Mouse (Mus musculus): Measurements from ENCODE around the gene Fubp1. TPM values are rescaled to one million over a fixed set of nuclear protein-coding genes. Genes with fewer than 3 reads are reported as not detected.

Gene Fubp1
- total RNA-seq, 2 experiments from 2014 or later: 158 to 202 TPM

DNA sequence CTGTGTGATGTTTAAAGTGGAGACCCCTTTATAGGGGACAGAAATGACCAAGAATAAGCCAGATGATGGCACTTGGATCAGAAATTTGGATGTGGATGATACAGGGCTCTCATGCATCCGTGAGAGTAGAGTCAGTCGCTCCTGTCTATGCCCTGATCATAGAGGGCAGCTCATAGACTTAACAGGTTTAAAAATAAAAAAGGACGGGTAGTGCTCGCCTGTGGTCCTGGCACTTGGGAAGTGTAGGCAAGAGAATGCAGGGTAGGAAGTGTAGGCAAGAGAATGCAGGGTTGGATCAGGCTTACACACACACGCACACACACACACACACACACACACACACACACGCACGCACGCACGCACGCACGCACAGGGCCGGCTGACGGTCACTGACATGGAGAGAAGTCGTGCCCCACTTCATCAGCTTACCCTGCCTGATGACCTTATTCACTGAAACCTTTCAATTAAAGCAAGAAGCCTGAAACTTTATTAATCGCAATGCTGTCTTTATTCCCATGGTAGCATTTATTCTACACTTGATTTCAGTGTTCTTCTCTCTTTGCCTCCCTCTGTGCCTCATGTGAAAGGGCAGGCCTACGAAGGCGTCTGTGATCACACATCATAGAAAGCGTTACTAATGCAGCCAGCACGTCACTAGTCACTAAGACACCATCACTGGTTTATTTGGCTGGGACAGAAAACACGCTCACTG lies 62.9 kb downstream of the Fubp1 start:
- DNase-seq (ENCODE audit: low spot score in 2 of 2): no peak

DNA sequence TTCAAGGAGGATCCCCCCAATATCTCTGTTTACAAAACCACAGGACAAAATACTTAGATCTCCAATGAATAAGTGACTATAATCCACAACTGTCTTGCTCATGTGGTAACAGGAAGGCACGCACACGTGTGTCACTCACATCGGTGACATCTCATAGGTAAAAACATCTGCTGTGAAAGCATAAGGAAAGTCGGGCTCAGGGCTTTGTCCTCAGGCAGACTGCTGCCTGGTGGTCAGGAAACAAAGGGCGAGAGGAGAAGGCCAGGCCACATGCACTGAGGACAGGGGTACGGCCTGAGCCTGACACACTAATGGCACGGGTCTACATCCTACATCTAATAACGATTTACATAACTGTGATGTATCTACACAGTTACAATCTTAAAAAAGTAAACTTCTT lies 64.8 kb downstream of the Fubp1 start:
- no peak for DNase-seq (ENCODE audit: low spot score in 2 of 2)

DNA sequence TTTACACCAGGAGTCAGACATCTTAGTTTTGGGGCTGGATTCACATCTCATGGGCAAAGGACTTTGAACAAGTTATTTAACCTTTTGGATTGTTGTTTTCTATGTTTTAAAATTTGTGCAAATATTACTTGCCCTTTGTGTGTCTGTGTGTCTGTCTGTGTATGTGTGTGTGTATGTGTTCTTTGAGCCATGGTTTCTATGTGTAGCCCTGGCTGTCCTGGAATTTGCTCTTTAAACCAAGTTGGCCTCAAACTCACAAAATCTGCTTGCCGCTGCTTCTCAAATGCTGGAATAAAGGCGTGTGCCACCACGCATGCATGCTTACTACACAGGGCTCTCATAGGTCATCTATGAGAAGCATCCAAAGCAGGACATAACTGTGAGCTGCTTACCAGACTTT lies 66.7 kb downstream of the Fubp1 start:
- no peak for DNase-seq (ENCODE audit: low spot score in 2 of 2)

DNA sequence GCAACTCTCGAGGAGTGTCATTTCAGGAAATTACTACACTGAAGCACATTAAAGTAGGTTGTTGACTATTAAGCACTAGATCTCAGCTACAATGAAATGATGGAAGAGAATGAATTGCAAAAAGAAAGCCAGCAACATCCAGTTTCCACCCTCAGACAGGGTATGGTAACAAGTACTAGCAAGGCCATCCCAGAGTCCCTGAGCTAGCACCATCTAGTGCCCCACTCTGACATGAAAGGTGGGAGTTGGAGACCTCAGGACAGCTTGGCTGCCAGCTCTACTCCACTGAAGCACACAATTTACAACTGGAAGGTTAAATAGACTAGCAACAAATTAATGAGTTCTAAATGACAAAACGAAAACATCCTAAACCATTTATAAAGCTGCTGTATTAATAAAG lies 67.7 kb downstream of the Fubp1 start:
- no peak for DNase-seq (ENCODE audit: low spot score in 2 of 2)

DNA sequence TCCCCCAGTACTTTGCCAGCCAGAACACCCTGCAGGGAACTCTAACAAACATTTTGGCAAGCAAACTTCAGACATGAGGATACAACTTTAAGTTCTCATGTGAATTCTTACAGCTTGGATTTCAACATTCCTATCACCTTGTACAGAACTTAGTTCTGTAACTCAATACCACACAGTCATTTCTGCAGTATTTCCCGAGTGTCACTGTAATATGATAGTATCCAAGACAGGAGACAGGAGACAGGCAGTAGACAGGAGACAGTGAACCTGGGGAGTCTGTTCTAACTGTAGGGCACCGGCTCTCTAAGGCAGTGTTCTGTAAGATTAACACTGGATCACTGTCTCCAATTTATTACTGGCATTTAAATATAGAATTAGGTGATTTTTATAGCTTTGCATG lies 68.2 kb downstream of the Fubp1 start:
- DNase-seq (ENCODE audit: low spot score in 2 of 2): no peak

DNA sequence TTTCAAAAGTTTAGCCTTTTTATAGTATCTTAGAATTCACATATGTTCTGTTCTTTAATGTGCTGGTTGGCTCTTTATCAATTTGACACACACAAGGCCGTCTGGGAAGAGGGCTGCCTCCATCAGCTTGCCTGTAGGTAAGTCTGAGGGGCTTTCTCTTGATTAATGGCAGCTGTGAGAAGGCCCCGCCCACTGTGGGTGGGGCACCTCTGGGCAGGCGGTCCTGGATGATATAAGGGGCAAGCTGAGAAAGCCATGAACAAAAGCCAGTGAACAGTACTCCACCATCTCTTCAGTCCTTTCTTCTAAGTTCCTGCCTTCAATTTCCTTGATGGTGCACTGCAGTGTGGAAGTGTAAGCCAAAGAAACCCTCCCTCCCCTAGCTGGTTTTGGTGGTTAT lies 71.9 kb downstream of the Fubp1 start:
- DNase-seq (ENCODE audit: low spot score in 2 of 2): no peak

DNA sequence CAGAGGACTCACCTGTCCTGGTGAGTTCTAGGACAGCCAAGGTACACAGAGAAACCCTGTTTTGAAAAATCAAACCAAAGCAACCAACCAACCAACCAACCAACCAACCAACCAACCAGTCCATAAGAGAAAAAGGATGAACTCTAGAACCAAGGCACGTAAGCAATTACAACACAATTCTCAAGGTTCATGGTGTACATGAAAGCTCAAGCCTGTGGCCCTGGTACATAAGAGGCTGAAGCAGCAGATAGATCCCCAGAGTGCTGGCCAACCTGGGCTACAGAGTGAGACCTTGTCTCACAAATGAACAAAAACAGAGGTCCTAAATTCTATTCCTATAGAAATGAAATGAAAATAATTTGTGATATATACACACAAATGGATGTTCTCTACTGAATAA lies 74.1 kb downstream of the Fubp1 start:
- no peak for DNase-seq (ENCODE audit: low spot score in 2 of 2)

DNA sequence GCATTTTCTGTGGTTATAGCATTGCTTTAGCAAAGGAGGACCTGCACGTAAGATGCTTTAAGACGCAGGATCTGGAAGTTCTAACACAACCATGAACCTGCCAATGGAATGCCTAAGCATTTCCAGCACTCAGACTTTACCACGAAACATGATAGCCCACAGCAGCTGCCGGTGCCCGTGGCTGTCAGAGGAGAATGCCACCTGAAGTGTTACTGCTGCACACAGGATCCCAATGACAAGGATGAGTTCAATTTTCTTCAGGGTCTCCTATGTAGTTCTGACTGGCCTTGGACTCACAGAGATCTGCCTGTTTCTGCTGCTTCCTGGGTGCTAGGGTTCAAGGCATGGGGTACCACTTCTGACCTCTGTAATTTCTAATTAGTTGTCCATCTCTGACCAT lies 74.5 kb downstream of the Fubp1 start:
- DNase-seq (ENCODE audit: low spot score in 2 of 2): no peak

Other genes with a start within 250 kb of the Fubp1 start
- gene Gipc2, start 44.2 kb upstream of the Fubp1 start, total RNA-seq (2021): 1 to 10 TPM in 1 of 2 experiments, under 1 TPM in 1; 0.76 to 5.0 TPM
- 10 to 100 TPM; 40.6 to 41.5 TPM for gene Dnajb4, start 120 bp upstream of the Fubp1 start, total RNA-seq (2021)
- gene Nexn, start 55.9 kb downstream of the Fubp1 start, total RNA-seq (2021): 10 to 100 TPM in 1 of 2 experiments, 1 to 10 TPM in 1; 8.2 to 14.1 TPM
- 10 to 100 TPM; 20.6 to 22.9 TPM for gene Miga1, start 130.0 kb downstream of the Fubp1 start, total RNA-seq (2021)
- 10 to 100 TPM; 91.9 to 92.1 TPM for gene Usp33, start 136.1 kb downstream of the Fubp1 start, total RNA-seq (2021)
- gene Zzz3, start 185.1 kb downstream of the Fubp1 start, total RNA-seq (2021): 10 to 100 TPM; 46.7 to 47.9 TPM

Measured in adrenal gland, postnatal 4 days (tissue).